Mouse (Mus musculus): ENCODE data around the gene Olfr893. TPM values are rescaled to one million over a fixed set of nuclear protein-coding genes. Genes with fewer than 3 reads are reported as not detected.

Gene Olfr893
- polyA plus RNA-seq (2017; shearing (Covaris generic)): not detected

DNA sequence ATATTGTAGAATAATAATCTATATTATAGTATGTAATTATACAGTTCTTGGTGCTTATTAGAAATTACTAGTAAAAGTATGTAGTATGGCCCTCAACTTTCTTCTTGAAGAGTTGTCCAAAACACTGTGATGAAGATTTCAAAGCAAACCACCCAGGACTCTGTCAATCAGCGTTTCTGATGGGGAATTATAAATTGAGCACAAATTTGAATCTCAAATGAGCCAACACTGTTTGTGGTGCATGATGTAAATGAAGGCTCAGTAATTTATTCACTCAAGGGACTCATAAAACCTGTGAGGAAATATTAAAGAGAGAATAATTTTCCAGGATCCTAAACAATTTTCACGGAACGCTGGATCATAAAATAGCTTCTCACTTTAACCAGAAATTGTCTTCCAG lies at the start of gene Olfr893:
Gene Olfr893 (plus strand): TSS at position 301 of the 400 bp plus-strand sequence.

GRCm38 (mm10) chr9:38180721-38181120 lies 27.4 kb upstream of the Olfr893 start, which contains the start of gene Olfr891:
Olfr891 (minus strand) TSS chr9:38180821.

DNA sequence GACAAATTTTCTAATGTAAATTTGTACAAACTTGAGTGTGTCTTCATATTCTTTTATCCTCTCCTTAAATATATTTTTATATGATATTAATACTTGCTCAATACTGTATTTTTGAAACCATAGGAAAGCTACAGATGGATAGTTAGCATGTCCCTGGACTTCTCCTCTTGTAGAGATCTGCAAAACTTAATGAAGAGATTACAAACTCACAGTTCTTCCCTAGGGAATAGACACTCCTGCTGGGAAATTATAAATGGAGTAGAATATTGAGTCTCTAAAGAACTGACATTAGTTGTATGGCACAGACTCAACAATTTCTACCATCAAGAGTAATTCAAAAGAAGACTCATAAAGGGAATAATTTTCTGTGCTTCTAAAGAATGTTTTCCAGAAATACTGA lies 9.6 kb downstream of the Olfr893 start, which contains the start of gene Olfr894:
Gene Olfr894 (plus strand): TSS at position 301 of the 400 bp plus-strand sequence.

DNA sequence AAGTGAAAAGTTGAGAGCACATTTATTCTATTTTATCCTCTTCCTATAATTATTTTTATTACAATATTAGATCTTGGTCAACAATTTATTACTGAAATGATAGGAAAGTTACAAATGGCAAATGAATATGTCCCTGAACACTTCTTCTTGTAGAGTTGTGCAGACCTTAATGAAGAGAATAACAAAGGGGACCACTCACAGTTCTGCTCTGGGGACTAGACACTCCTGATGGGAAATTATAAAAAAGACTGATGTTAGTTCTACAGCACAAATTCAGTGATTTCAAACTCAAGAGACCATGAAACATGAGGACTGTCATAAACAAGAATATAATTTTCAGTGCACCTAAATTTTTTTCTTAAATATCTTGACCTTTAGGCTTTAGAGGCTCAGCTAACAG lies 44.3 kb downstream of the Olfr893 start, which contains the start of gene Olfr143:
Gene Olfr143 (plus strand): TSS at position 301 of the 400 bp plus-strand sequence.

Other genes with a start within 250 kb of the Olfr893 start
- gene Olfr881, start 216.5 kb upstream of the Olfr893 start, polyA plus RNA-seq (2017; shearing (Covaris generic)): 0.16 TPM
- not detected for gene Olfr883, start 182.6 kb upstream of the Olfr893 start, polyA plus RNA-seq (2017; shearing (Covaris generic))
- gene Olfr884, start 161.8 kb upstream of the Olfr893 start, polyA plus RNA-seq (2017; shearing (Covaris generic)): not detected
- gene Olfr885, start 147.0 kb upstream of the Olfr893 start, polyA plus RNA-seq (2017; shearing (Covaris generic)): not detected
- gene Olfr887, start 124.3 kb upstream of the Olfr893 start, polyA plus RNA-seq (2017; shearing (Covaris generic)): 0.07 TPM
- not detected for gene Olfr888, start 100.2 kb upstream of the Olfr893 start, polyA plus RNA-seq (2017; shearing (Covaris generic))
- gene Olfr889, start 93.2 kb upstream of the Olfr893 start, polyA plus RNA-seq (2017; shearing (Covaris generic)): not detected
- gene Olfr890, start 65.8 kb upstream of the Olfr893 start, polyA plus RNA-seq (2017; shearing (Covaris generic)): 0.39 TPM
- not detected for gene Olfr891, start 27.5 kb upstream of the Olfr893 start, polyA plus RNA-seq (2017; shearing (Covaris generic))
- not detected for gene Olfr894, start 9.7 kb downstream of the Olfr893 start, polyA plus RNA-seq (2017; shearing (Covaris generic))
- gene Olfr143, start 44.4 kb downstream of the Olfr893 start, polyA plus RNA-seq (2017; shearing (Covaris generic)): not detected
- not detected for gene Olfr895, start 59.5 kb downstream of the Olfr893 start, polyA plus RNA-seq (2017; shearing (Covaris generic))
- not detected for gene Olfr896-ps1, start 82.7 kb downstream of the Olfr893 start, polyA plus RNA-seq (2017; shearing (Covaris generic))
- not detected for gene Olfr25, start 120.7 kb downstream of the Olfr893 start, polyA plus RNA-seq (2017; shearing (Covaris generic))
- gene Olfr898, start 140.0 kb downstream of the Olfr893 start, polyA plus RNA-seq (2017; shearing (Covaris generic)): not detected
- gene Olfr250, start 158.5 kb downstream of the Olfr893 start, polyA plus RNA-seq (2017; shearing (Covaris generic)): 0.09 TPM
- gene Olfr251, start 168.7 kb downstream of the Olfr893 start, polyA plus RNA-seq (2017; shearing (Covaris generic)): not detected
- gene Olfr147, start 193.3 kb downstream of the Olfr893 start, polyA plus RNA-seq (2017; shearing (Covaris generic)): 0.10 TPM
- gene Olfr901, start 221.1 kb downstream of the Olfr893 start, polyA plus RNA-seq (2017; shearing (Covaris generic)): not detected
- gene Olfr902, start 239.3 kb downstream of the Olfr893 start, polyA plus RNA-seq (2017; shearing (Covaris generic)): not detected